Mouse (Mus musculus): ENCODE results near the gene Tcf25. TPM values are rescaled to one million over a fixed set of nuclear protein-coding genes. Genes with fewer than 3 reads are reported as not detected.

The Tcf25 gene
- polyA plus RNA-seq, 1 experiment from 2014 or later = 146 TPM

DNA sequence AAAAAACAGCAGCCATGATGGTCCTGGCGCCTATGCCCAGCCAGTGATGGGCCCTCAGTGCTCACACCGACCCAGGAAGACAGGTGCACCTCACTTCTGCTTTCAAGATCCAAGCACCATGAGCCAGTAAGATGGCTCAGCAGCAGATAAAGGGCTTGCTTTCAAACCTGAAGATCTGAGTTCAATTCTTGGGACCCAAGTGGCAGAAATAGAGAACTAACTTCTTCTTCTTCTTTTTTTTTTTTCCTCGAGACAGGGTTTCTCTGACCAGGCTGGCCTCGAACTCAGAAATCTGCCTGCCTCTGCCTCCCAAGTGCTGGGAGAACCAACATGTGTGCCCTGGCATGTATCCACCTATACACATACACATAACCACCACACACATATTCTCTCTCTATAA is 46.2 kb downstream of the Tcf25 start:
- 85% methylated on average over 4 of the region's 4 CpGs for WGBS
- H3K4me2 ChIP-seq (replicated peaks; ENCODE audit: low read depth) = no peak overlapping the region
- no peaks in the 10 kb centered on the region for H3K36me3 ChIP-seq (ENCODE audit: control insufficient read depth, insufficient read depth, low read length)
- no peak overlapping the region for H3K27ac ChIP-seq (replicated peaks)
- no peaks in the 10 kb centered on the region for H3K27me3 ChIP-seq (ENCODE audit: control insufficient read depth, insufficient read depth, low read length)
- ATAC-seq (ENCODE audit: low FRiP score, low TSS enrichment) = no peak
- no peak overlapping the region for H3K9ac ChIP-seq (ENCODE audit: low read length)
- TF ChIP-seq CTCF (IDR thresholded peaks at IDR 0.05; ENCODE audit: low read depth) (no peak), EP300 (optimal IDR thresholded peaks at IDR 0.05) (no peak)
- H3K9me3 ChIP-seq (ENCODE audit: control insufficient read depth, low read length) = no peaks in the 10 kb centered on the region
- no peaks in the 10 kb centered on the region for H3K4me1 ChIP-seq (replicated peaks; ENCODE audit: control insufficient read depth, insufficient read depth)
- H3K4me3 ChIP-seq (ENCODE audit: low read depth, low read length) = no peak overlapping the region
- DNase-seq (ENCODE audit: low spot score) = no peak

DNA sequence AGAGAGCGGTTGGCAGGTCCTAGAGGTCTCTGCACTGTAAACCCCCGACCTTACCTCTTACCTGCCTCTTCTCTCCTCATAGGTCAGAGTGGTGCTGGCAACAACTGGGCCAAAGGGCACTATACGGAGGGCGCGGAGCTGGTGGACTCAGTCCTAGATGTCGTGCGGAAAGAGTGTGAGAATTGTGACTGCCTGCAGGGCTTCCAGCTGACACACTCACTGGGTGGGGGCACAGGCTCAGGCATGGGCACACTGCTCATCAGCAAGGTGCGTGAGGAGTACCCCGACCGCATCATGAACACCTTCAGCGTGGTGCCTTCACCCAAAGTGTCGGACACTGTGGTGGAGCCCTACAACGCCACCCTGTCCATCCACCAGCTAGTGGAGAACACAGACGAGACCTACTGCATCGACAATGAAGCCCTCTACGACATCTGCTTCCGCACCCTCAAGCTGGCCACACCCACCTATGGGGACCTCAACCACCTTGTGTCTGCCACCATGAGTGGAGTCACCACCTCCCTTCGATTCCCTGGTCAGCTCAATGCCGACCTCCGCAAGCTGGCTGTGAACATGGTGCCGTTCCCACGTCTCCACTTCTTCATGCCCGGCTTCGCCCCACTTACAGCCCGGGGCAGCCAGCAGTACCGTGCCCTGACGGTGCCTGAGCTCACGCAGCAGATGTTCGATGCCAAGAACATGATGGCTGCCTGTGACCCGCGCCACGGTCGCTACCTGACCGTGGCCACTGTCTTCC is 47.1 kb downstream of the Tcf25 start:
- no peak overlapping the region for H3K27ac ChIP-seq (replicated peaks)
- no peaks in the 10 kb centered on the region for H3K27me3 ChIP-seq (ENCODE audit: control insufficient read depth, insufficient read depth, low read length)
- H3K4me2 ChIP-seq (replicated peaks; ENCODE audit: low read depth) = no peak overlapping the region
- ATAC-seq (ENCODE audit: low FRiP score, low TSS enrichment) = no peak
- TF ChIP-seq CTCF (IDR thresholded peaks at IDR 0.05; ENCODE audit: low read depth) (no peak), EP300 (optimal IDR thresholded peaks at IDR 0.05) (no peak)
- no peak overlapping the region for H3K9ac ChIP-seq (ENCODE audit: low read length)
- no peaks in the 10 kb centered on the region for H3K9me3 ChIP-seq (ENCODE audit: control insufficient read depth, low read length)
- H3K4me3 ChIP-seq (ENCODE audit: low read depth, low read length) = no peak overlapping the region
- WGBS = 92% methylated on average over 34 of the region's 34 CpGs
- DNase-seq (ENCODE audit: low spot score) = no peak
- H3K36me3 ChIP-seq (ENCODE audit: control insufficient read depth, insufficient read depth, low read length) = no peaks in the 10 kb centered on the region
- no peaks in the 10 kb centered on the region for H3K4me1 ChIP-seq (replicated peaks; ENCODE audit: control insufficient read depth, insufficient read depth)

DNA sequence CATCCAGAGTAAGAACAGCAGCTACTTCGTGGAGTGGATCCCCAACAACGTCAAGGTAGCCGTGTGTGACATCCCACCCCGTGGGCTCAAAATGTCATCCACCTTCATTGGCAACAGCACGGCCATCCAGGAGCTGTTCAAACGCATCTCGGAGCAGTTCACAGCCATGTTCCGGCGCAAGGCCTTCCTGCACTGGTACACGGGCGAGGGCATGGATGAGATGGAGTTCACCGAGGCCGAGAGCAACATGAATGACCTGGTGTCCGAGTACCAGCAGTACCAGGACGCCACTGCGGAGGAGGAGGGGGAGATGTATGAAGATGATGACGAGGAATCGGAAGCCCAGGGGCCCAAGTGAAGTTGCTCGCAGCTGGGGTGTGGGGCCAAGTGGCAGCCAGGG is 47.8 kb downstream of the Tcf25 start:
- WGBS = 87% methylated on average over 19 of the region's 19 CpGs
- H3K9me3 ChIP-seq (ENCODE audit: control insufficient read depth, low read length) = no peaks in the 10 kb centered on the region
- H3K4me1 ChIP-seq (replicated peaks; ENCODE audit: control insufficient read depth, insufficient read depth) = no peaks in the 10 kb centered on the region
- no peak overlapping the region for H3K4me2 ChIP-seq (replicated peaks; ENCODE audit: low read depth)
- no peak overlapping the region for H3K4me3 ChIP-seq (ENCODE audit: low read depth, low read length)
- H3K36me3 ChIP-seq (ENCODE audit: control insufficient read depth, insufficient read depth, low read length) = no peaks in the 10 kb centered on the region
- no peak overlapping the region for H3K27ac ChIP-seq (replicated peaks)
- DNase-seq (ENCODE audit: low spot score) (no peak), ATAC-seq (ENCODE audit: low FRiP score, low TSS enrichment) (no peak)
- no peak overlapping the region for H3K9ac ChIP-seq (ENCODE audit: low read length)
- TF ChIP-seq CTCF (IDR thresholded peaks at IDR 0.05; ENCODE audit: low read depth) (no peak), EP300 (optimal IDR thresholded peaks at IDR 0.05) (no peak)
- no peaks in the 10 kb centered on the region for H3K27me3 ChIP-seq (ENCODE audit: control insufficient read depth, insufficient read depth, low read length)

DNA sequence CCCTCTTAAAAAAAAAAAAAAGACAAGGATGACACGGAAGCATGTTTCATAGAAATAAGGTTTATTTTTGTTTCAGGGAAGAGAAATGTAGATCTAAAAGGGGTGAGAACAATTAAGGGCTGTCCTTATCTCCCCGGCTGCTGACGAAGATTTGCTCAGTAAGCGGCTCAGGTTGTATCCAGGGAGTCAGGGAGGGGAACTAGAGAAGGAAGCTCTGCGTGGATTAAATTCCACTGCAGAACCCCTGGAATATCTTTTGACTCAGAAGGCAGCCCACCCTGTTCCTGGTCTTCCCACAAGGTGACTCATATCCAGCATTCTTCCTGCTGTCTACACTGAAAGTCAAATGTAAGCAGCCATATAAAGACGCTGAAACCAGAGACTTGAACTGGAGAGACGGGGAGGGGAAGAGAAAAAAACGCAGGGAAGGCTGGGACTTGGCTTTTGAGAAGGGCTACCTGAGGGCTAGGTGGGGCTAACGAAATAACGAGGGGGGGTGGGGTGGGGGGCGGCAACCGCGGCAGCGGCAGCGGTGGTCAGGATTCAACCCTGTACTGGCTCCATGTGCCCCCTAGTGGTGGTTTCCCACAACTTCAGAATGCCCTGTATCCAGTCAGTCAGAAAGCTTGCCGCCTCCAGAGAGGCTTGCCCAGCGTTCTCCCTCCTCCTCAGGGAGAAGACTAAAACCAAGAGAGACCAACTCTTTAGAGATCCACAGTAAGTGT is 48.7 kb downstream of the Tcf25 start:
- TF ChIP-seq EP300 (optimal IDR thresholded peaks at IDR 0.05) (no peak), CTCF (IDR thresholded peaks at IDR 0.05; ENCODE audit: low read depth) (peak; percentile 75)
- 13% methylated on average over 16 of the region's 17 CpGs for WGBS
- H3K27ac ChIP-seq (replicated peaks) = no peak overlapping the region
- DNase-seq (ENCODE audit: low spot score) (peak; percentile 72), ATAC-seq (ENCODE audit: low FRiP score, low TSS enrichment) (peak; percentile 69)
- H3K9ac ChIP-seq (ENCODE audit: low read length) = no peak overlapping the region; the same call in 1 of the 2 replicates
- H3K4me2 ChIP-seq (replicated peaks; ENCODE audit: low read depth) = peak overlapping the region; percentile 47
- no peaks in the 10 kb centered on the region for H3K27me3 ChIP-seq (ENCODE audit: control insufficient read depth, insufficient read depth, low read length)
- H3K9me3 ChIP-seq (ENCODE audit: control insufficient read depth, low read length) = 0 out of 2 replicates have a peak, but pooled peaks cover 1% of the 10 kb centered on the region
- H3K4me1 ChIP-seq (replicated peaks; ENCODE audit: control insufficient read depth, insufficient read depth) = no peaks in the 10 kb centered on the region
- no peaks in the 10 kb centered on the region for H3K36me3 ChIP-seq (ENCODE audit: control insufficient read depth, insufficient read depth, low read length)
- H3K4me3 ChIP-seq (ENCODE audit: low read depth, low read length) = peak overlapping the region; percentile 27

DNA sequence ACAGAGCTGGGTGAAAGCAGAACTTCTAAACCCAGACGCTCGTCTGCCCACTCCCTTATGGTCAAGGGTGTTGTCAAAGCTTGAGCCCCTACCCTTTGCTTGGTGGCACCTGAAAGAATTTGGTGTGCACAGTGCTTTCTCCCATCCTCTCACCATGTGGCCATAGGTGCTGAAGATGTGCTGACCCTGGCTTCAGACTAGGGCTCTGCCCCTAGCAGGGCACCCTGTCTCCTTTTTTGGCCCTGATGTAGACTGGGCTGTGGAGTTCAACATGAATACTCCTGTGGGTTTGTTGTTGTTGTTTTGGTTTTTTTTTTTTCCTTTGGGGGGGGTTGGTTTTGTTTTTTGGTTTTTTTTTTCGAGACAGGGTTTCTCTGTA is 49.2 kb downstream of the Tcf25 start:
- 0 out of 2 replicates have a peak, but pooled peaks have one; percentile 14 for ATAC-seq (ENCODE audit: low FRiP score, low TSS enrichment)
- Histone ChIP-seq H3K9ac (ENCODE audit: low read length) (no peak overlapping the region), H3K4me3 (ENCODE audit: low read depth, low read length) (no peak overlapping the region), H3K27ac (replicated peaks) (no peak overlapping the region), H3K27me3 (ENCODE audit: control insufficient read depth, insufficient read depth, low read length) (no peaks in the 10 kb centered on the region), H3K9me3 (ENCODE audit: control insufficient read depth, low read length) (peaks cover 6% of the 10 kb centered on the region; the same call in 1 of the 2 replicates), H3K4me2 (replicated peaks; ENCODE audit: low read depth) (peak overlapping the region; percentile 47; the same call in 1 of the 2 replicates), H3K4me1 (replicated peaks; ENCODE audit: control insufficient read depth, insufficient read depth) (no peaks in the 10 kb centered on the region), H3K36me3 (ENCODE audit: control insufficient read depth, insufficient read depth, low read length) (no peaks in the 10 kb centered on the region)
- TF ChIP-seq EP300 (optimal IDR thresholded peaks at IDR 0.05) (no peak), CTCF (IDR thresholded peaks at IDR 0.05; ENCODE audit: low read depth) (no peak)
- 15% methylated on average over 3 of the region's 3 CpGs for WGBS
- DNase-seq (ENCODE audit: low spot score) = no peak

DNA sequence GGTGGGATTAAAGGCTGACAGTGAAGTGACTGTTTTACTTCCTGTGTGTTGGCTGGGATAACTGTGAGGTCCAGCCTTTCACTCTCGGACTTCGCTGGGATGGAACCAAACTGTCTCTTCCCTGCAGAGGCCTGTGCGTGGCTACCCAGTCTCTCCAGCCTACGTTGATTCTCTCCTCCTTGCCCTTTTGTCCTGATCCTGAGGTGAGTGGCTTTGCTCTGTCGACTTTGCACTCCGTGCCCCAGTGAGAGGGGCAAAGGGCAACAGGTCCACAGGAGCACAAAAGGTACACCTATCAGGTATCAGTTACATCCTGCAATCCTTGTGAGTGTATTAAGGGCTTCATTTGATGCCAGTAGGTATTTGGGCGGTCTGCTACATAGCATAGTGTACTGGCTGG is 49.9 kb downstream of the Tcf25 start, which contains the start of gene Def8:
TSS of gene Def8 (plus strand) at position 87 of the 400 bp plus-strand sequence.
- no peak within 1 kb of the TSS; the same call in 1 of the 2 replicates for H3K9ac ChIP-seq (ENCODE audit: low read length)

More for the DNA sequence above, 49.9 kb downstream of the Tcf25 start, which contains the start of gene Def8:
- peak within 1 kb of the TSS; percentile 27 for H3K4me3 ChIP-seq (ENCODE audit: low read depth, low read length)
- H3K4me1 ChIP-seq (replicated peaks; ENCODE audit: control insufficient read depth, insufficient read depth) = no peaks in the 10 kb centered on the region
- no peak for ATAC-seq (ENCODE audit: low FRiP score, low TSS enrichment)
- WGBS = 69% methylated on average over 7 of the region's 7 CpGs
- no peak for TF ChIP-seq EP300 (optimal IDR thresholded peaks at IDR 0.05)
- no peak for TF ChIP-seq CTCF (IDR thresholded peaks at IDR 0.05; ENCODE audit: low read depth)
- peaks cover 12% of the 10 kb centered on the region; the same call in 1 of the 2 replicates for H3K9me3 ChIP-seq (ENCODE audit: control insufficient read depth, low read length)
- H3K27ac ChIP-seq (replicated peaks) = no peak within 1 kb of the TSS
- no peaks in the 10 kb centered on the region for H3K36me3 ChIP-seq (ENCODE audit: control insufficient read depth, insufficient read depth, low read length)
- H3K27me3 ChIP-seq (ENCODE audit: control insufficient read depth, insufficient read depth, low read length) = no peaks in the 10 kb centered on the region
- DNase-seq (ENCODE audit: low spot score) = no peak
- peak within 1 kb of the TSS; percentile 47 for H3K4me2 ChIP-seq (replicated peaks; ENCODE audit: low read depth)

Measured in stomach, postnatal 0 days (tissue).